Mouse (Mus musculus): ENCODE data around the gene Trim56. TPM values are rescaled to one million over a fixed set of nuclear protein-coding genes. Genes with fewer than 3 reads are reported as not detected.

Trim56 gene
- polyA plus RNA-seq, 1 experiment from 2014 or later, result 13.4 TPM

DNA sequence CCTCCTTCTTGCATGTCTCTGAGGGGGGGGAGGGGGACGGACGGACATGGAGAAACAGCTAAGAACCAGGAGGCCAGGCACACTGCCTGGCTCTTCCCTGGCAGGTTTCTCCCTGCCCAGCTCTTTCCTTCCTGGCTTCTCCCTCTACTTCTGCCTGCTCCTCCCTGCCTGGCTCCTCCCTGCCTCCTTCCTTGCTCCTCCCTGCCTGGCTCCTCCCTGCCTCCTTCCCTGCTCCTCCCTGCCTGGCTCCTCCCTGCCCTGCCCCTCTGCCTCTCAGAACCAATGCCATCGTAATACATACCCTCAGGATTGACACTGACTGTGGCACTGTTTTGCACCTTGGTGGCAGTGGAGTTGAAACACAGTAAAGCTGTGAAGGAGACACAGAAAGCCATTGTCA is 24.8 kb upstream of the Trim56 start:
- TF ChIP-seq EP300 (IDR thresholded peaks at IDR 0.05) (no peak), CTCF (IDR thresholded peaks at IDR 0.05) (no peak)
- no peaks in the 10 kb centered on the region for H3K36me3 ChIP-seq (ENCODE audit: insufficient read depth, low read length)
- WGBS, result 11% methylated on average over 3 of the region's 3 CpGs
- H3K4me2 ChIP-seq (replicated peaks; ENCODE audit: low read depth, low read length), result no peak overlapping the region
- H3K4me1 ChIP-seq (ENCODE audit: insufficient read depth, low read depth, low read length), result no peaks in the 10 kb centered on the region
- H3K9me3 ChIP-seq (ENCODE audit: low read length), result no peaks in the 10 kb centered on the region
- no peak overlapping the region for H3K4me3 ChIP-seq (ENCODE audit: low read depth, low read length)
- DNase-seq (ENCODE audit: low spot score) (no peak), ATAC-seq (no peak)
- no peak overlapping the region for H3K27ac ChIP-seq (ENCODE audit: low read length)
- H3K27me3 ChIP-seq (replicated peaks; ENCODE audit: insufficient read depth, low read length), result no peaks in the 10 kb centered on the region
- H3K9ac ChIP-seq (replicated peaks; ENCODE audit: low read depth), result no peak overlapping the region

- Histone ChIP-seq H3K4me2 (replicated peaks; ENCODE audit: low read depth, low read length) (no peak overlapping the region), H3K36me3 (ENCODE audit: insufficient read depth, low read length) (no peaks in the 10 kb centered on the region), H3K4me3 (ENCODE audit: low read depth, low read length) (no peak overlapping the region), H3K9me3 (ENCODE audit: low read length) (no peaks in the 10 kb centered on the region), H3K27me3 (replicated peaks; ENCODE audit: insufficient read depth, low read length) (no peaks in the 10 kb centered on the region), H3K27ac (ENCODE audit: low read length) (no peak overlapping the region), H3K9ac (replicated peaks; ENCODE audit: low read depth) (no peak overlapping the region), H3K4me1 (ENCODE audit: insufficient read depth, low read depth, low read length) (no peaks in the 10 kb centered on the region)
- TF ChIP-seq CTCF (IDR thresholded peaks at IDR 0.05), result no peak
- TF ChIP-seq EP300 (IDR thresholded peaks at IDR 0.05), result no peak
- DNase-seq (ENCODE audit: low spot score), result no peak
- ATAC-seq, result no peak
- 80% methylated on average over 10 of the region's 10 CpGs for WGBS
These were observed 23.0 kb upstream of the Trim56 start for GRCm38 (mm10) chr5:137138977-137139376.

GRCm38 (mm10) chr5:137134959-137135358 is 18.9 kb upstream of the Trim56 start:
- TF ChIP-seq CTCF (IDR thresholded peaks at IDR 0.05) (no peak), EP300 (IDR thresholded peaks at IDR 0.05) (no peak)
- DNase-seq (ENCODE audit: low spot score) (peak; percentile 26), ATAC-seq (no peak)
- Histone ChIP-seq H3K4me3 (ENCODE audit: low read depth, low read length) (no peak overlapping the region), H3K4me1 (ENCODE audit: insufficient read depth, low read depth, low read length) (no peaks in the 10 kb centered on the region), H3K9me3 (ENCODE audit: low read length) (no peaks in the 10 kb centered on the region), H3K36me3 (ENCODE audit: insufficient read depth, low read length) (no peaks in the 10 kb centered on the region), H3K4me2 (replicated peaks; ENCODE audit: low read depth, low read length) (no peak overlapping the region), H3K27me3 (replicated peaks; ENCODE audit: insufficient read depth, low read length) (no peaks in the 10 kb centered on the region), H3K27ac (ENCODE audit: low read length) (no peak overlapping the region), H3K9ac (replicated peaks; ENCODE audit: low read depth) (no peak overlapping the region)
- 28% methylated on average over 11 of the region's 11 CpGs for WGBS

DNA sequence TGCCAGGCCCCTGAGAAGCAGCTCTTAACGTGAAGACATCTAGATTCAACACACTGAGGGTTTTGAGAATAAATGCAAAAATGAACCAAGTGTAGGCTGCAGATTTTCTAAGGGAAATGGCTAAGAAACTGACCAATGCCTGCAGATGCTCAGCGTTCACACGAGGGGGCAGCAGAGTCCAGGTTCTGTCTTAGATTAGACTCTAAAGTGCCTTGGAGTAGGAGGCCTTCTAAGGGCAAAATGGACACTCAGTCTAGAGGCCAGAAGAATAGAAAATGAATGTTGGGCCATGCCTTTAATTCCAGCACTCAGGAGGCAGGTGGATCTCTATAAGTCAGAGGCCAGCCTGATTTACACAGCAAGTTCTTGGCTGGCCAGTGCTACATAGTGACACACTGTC is 15.5 kb upstream of the Trim56 start:
- H3K27ac ChIP-seq (ENCODE audit: low read length), result no peak overlapping the region
- no peak overlapping the region for H3K4me2 ChIP-seq (replicated peaks; ENCODE audit: low read depth, low read length)
- H3K9ac ChIP-seq (replicated peaks; ENCODE audit: low read depth), result no peak overlapping the region
- no peaks in the 10 kb centered on the region for H3K27me3 ChIP-seq (replicated peaks; ENCODE audit: insufficient read depth, low read length)
- ATAC-seq (peak; percentile 43), DNase-seq (ENCODE audit: low spot score) (peak; percentile 86)
- 2% methylated on average over 3 of the region's 3 CpGs for WGBS
- TF ChIP-seq CTCF (IDR thresholded peaks at IDR 0.05) (peak; percentile 95), EP300 (IDR thresholded peaks at IDR 0.05) (no peak)
- H3K4me3 ChIP-seq (ENCODE audit: low read depth, low read length), result no peak overlapping the region
- H3K4me1 ChIP-seq (ENCODE audit: insufficient read depth, low read depth, low read length), result no peaks in the 10 kb centered on the region
- H3K36me3 ChIP-seq (ENCODE audit: insufficient read depth, low read length), result no peaks in the 10 kb centered on the region
- no peaks in the 10 kb centered on the region for H3K9me3 ChIP-seq (ENCODE audit: low read length)

DNA sequence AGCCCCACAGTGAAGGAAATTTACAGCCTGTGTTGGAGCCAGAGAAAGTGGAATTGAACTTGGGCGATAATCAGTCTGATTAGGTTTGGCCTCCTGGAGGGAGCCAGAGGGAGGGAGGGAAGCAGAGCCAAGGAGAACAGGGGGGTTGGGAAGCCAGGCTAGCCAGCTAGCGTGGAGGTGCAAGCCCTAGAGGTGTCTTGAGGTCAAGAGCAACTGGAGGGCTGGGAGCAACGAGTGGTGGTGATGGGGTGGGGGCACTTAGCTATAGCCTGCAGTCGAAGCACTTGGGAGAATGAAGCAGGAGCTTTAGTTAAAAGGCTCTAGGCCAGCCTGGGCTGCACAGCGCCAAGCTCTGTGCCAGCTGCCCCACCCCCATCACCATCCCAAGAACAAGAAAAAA is 13.3 kb upstream of the Trim56 start:
- no peak overlapping the region for H3K4me3 ChIP-seq (ENCODE audit: low read depth, low read length)
- H3K9me3 ChIP-seq (ENCODE audit: low read length), result no peaks in the 10 kb centered on the region
- H3K27me3 ChIP-seq (replicated peaks; ENCODE audit: insufficient read depth, low read length), result no peaks in the 10 kb centered on the region
- WGBS, result 17% methylated on average over 5 of the region's 5 CpGs
- no peak overlapping the region for H3K4me2 ChIP-seq (replicated peaks; ENCODE audit: low read depth, low read length)
- no peak overlapping the region for H3K27ac ChIP-seq (ENCODE audit: low read length)
- no peaks in the 10 kb centered on the region for H3K4me1 ChIP-seq (ENCODE audit: insufficient read depth, low read depth, low read length)
- H3K36me3 ChIP-seq (ENCODE audit: insufficient read depth, low read length), result no peaks in the 10 kb centered on the region
- H3K9ac ChIP-seq (replicated peaks; ENCODE audit: low read depth), result no peak overlapping the region
- ATAC-seq (no peak), DNase-seq (ENCODE audit: low spot score) (no peak)
- TF ChIP-seq EP300 (IDR thresholded peaks at IDR 0.05), result no peak
- no peak for TF ChIP-seq CTCF (IDR thresholded peaks at IDR 0.05)

- no peak for TF ChIP-seq EP300 (IDR thresholded peaks at IDR 0.05)
- TF ChIP-seq CTCF (IDR thresholded peaks at IDR 0.05), result no peak
- H3K27ac ChIP-seq (ENCODE audit: low read length), result no peak overlapping the region
- no peak for DNase-seq (ENCODE audit: low spot score)
- H3K9me3 ChIP-seq (ENCODE audit: low read length), result no peaks in the 10 kb centered on the region
- H3K9ac ChIP-seq (replicated peaks; ENCODE audit: low read depth), result no peak overlapping the region
- no peak overlapping the region for H3K4me2 ChIP-seq (replicated peaks; ENCODE audit: low read depth, low read length)
- no peak overlapping the region for H3K4me3 ChIP-seq (ENCODE audit: low read depth, low read length)
- no peaks in the 10 kb centered on the region for H3K36me3 ChIP-seq (ENCODE audit: insufficient read depth, low read length)
- ATAC-seq, result no peak
- H3K4me1 ChIP-seq (ENCODE audit: insufficient read depth, low read depth, low read length), result 0 out of 2 replicates have a peak, but pooled peaks cover 4% of the 10 kb centered on the region
- 68% methylated on average over 4 of the region's 4 CpGs for WGBS
- no peaks in the 10 kb centered on the region for H3K27me3 ChIP-seq (replicated peaks; ENCODE audit: insufficient read depth, low read length)
These were observed 7.5 kb upstream of the Trim56 start for GRCm38 (mm10) chr5:137123516-137123915.

GRCm38 (mm10) chr5:137122686-137123193 is 6.7 kb upstream of the Trim56 start:
- Histone ChIP-seq H3K4me3 (ENCODE audit: low read depth, low read length) (no peak overlapping the region), H3K4me1 (ENCODE audit: insufficient read depth, low read depth, low read length) (0 out of 2 replicates have a peak, but pooled peaks cover 4% of the 10 kb centered on the region), H3K9ac (replicated peaks; ENCODE audit: low read depth) (no peak overlapping the region), H3K9me3 (ENCODE audit: low read length) (no peaks in the 10 kb centered on the region), H3K27ac (ENCODE audit: low read length) (no peak overlapping the region), H3K27me3 (replicated peaks; ENCODE audit: insufficient read depth, low read length) (no peaks in the 10 kb centered on the region), H3K4me2 (replicated peaks; ENCODE audit: low read depth, low read length) (no peak overlapping the region), H3K36me3 (ENCODE audit: insufficient read depth, low read length) (no peaks in the 10 kb centered on the region)
- TF ChIP-seq EP300 (IDR thresholded peaks at IDR 0.05) (no peak), CTCF (IDR thresholded peaks at IDR 0.05) (peak; percentile 93)
- ATAC-seq, result peak; percentile 83
- DNase-seq (ENCODE audit: low spot score), result peak; percentile 81
- WGBS, result 9% methylated on average over 14 of the region's 14 CpGs

Measured in lung, postnatal 0 days (tissue).